Mouse (Mus musculus) hematopoietic multipotent progenitor cell, adult 10-12 weeks (in vitro differentiated cells): ENCODE measurements around the gene Mup13. TPM values are rescaled to one million over a fixed set of nuclear protein-coding genes. Genes with fewer than 3 reads are reported as not detected.

ENCODE experiments used
- polyA plus RNA-seq: library from polyadenylated mRNA; stranded (reverse); fragments of >175 nt; gene quantifications from 2 replicates; pipeline ENCODE4 v1.2.3, GENCODE M21; 2012; ENCODE audit warnings: low replicate concordance

Mup13 gene
- polyA plus RNA-seq, result not detected in 2 replicates

DNA sequence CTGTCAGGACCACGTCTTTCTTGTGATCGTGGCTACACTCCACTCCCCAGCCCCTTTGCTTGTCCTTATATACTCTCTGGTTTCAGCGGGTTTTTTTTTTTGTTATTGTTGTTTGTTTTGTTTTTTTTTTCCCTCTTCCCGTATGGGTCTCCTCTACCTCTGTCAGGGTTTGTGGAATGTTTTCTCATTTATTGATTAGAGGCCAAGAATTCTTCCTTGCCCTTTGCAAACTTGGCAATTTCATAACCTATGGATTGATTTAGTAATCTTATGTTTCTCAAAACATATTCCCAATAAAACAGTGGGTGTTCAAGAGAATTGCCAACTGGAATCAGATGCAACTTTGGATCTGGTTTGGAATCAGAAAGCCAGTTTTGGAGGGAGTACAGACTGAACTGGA is at the start of gene Mup13:
Mup13 (minus strand) TSS at position 101 of the 400 bp plus-strand sequence.

Other genes starting within 250 kb of the Mup13 start
- gene Mup14, start 75.7 kb upstream of the Mup13 start, polyA plus RNA-seq, result not detected in 2 replicates
- not detected in 2 replicates for gene Mup15, start 211.5 kb upstream of the Mup13 start, polyA plus RNA-seq